Mouse (Mus musculus): ENCODE measurements around the gene Wipf1. TPM values are rescaled to one million over a fixed set of nuclear protein-coding genes. Genes with fewer than 3 reads are reported as not detected.

Gene Wipf1
- total and polyA plus RNA-seq, 2 experiments from 2014 or later, result 1.8 to 2.4 TPM

DNA sequence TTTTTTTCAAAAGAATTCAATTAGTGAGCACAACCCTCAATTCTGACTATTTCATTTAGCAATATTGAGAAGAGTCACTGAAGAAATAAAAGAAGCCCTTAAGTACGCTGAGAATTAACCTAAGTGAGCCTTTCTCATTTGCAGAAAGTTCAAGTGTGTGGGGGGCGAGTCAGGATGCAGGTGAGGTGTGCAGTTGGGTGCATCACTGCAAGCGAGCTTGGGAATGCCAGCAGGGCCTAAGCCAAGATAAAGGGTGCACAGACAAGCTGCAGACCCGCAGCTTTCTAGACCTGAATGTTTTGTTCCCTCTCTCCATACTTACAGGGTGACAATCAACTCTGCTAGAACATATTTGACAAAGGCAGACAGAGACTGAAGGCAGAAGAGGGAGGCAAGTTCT, 75.3 kb downstream of the Wipf1 start:
- no peak for ATAC-seq (ENCODE audit: low FRiP score)
- H3K4me3 ChIP-seq (ENCODE audit: low read depth, low read length), result no peak overlapping the region
- DNase-seq (ENCODE audit: low spot score), result no peak
- no peak overlapping the region for H3K4me2 ChIP-seq (ENCODE audit: low read depth, low read length, poor library complexity, severe bottlenecking)
- no peak overlapping the region for H3K9ac ChIP-seq (replicated peaks; ENCODE audit: low read length, poor library complexity, severe bottlenecking)
- no peaks in the 10 kb centered on the region for H3K9me3 ChIP-seq (ENCODE audit: low read length)
- no peaks in the 10 kb centered on the region; the same call in 1 of the 2 replicates for H3K4me1 ChIP-seq (ENCODE audit: insufficient read depth, low read length)
- WGBS, result 86% methylated on average over 4 of the region's 4 CpGs
- no peaks in the 10 kb centered on the region for H3K27me3 ChIP-seq (ENCODE audit: insufficient read depth, low read length)
- no peak overlapping the region for H3K27ac ChIP-seq (ENCODE audit: low read depth, low read length)
- no peaks in the 10 kb centered on the region for H3K36me3 ChIP-seq (ENCODE audit: insufficient read depth, low read length)
- TF ChIP-seq CTCF (IDR thresholded peaks at IDR 0.05), result no peak

DNA sequence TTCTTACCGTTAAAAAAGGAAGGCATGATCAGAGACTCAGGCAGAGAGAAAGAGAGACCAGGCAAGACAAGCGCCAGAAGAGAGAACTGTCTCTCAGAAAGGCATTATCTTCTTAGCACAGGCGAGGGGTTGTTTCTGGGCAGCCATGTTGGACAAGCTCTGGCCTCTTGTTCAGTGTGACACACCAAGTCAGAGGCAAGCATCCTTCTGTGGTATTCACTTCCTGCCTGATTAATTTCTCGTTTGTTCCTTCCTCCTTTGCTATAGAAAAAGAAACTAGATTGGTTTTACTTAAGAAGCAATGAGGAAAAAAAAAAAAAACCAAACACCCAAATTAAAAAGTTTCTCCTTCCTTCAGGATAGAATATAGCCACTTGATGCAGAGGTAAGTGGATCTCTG, 75.8 kb downstream of the Wipf1 start:
- no peak overlapping the region for H3K27ac ChIP-seq (ENCODE audit: low read depth, low read length)
- DNase-seq (ENCODE audit: low spot score) (no peak), ATAC-seq (ENCODE audit: low FRiP score) (no peak)
- H3K9ac ChIP-seq (replicated peaks; ENCODE audit: low read length, poor library complexity, severe bottlenecking), result no peak overlapping the region
- 65% methylated on average over 4 of the region's 4 CpGs for WGBS
- TF ChIP-seq CTCF (IDR thresholded peaks at IDR 0.05), result no peak
- no peaks in the 10 kb centered on the region; the same call in 1 of the 2 replicates for H3K4me1 ChIP-seq (ENCODE audit: insufficient read depth, low read length)
- no peak overlapping the region for H3K4me2 ChIP-seq (ENCODE audit: low read depth, low read length, poor library complexity, severe bottlenecking)
- H3K9me3 ChIP-seq (ENCODE audit: low read length), result no peaks in the 10 kb centered on the region
- H3K4me3 ChIP-seq (ENCODE audit: low read depth, low read length), result no peak overlapping the region
- H3K36me3 ChIP-seq (ENCODE audit: insufficient read depth, low read length), result no peaks in the 10 kb centered on the region
- H3K27me3 ChIP-seq (ENCODE audit: insufficient read depth, low read length), result no peaks in the 10 kb centered on the region

DNA sequence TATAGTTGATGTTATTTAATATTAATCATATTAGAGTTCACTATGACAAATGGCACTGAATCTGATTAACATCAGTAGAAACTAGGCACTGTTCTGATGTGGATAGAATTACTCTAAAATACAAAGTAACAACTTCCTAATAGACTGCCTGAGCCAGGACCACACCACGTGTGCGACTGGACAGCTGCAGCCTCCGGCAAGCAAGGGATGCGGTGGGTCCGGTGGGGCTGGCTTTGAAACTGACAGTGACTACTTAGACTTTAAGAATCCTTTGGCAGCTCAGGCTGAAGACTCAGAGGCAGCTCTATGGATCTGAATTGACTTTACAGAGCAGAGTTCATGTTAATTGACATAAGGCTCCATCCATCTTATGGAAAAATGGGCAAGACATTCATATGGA, 76.4 kb downstream of the Wipf1 start:
- no peak for TF ChIP-seq CTCF (IDR thresholded peaks at IDR 0.05)
- Histone ChIP-seq H3K4me3 (ENCODE audit: low read depth, low read length) (no peak overlapping the region), H3K27me3 (ENCODE audit: insufficient read depth, low read length) (no peaks in the 10 kb centered on the region), H3K9me3 (ENCODE audit: low read length) (no peaks in the 10 kb centered on the region), H3K9ac (replicated peaks; ENCODE audit: low read length, poor library complexity, severe bottlenecking) (no peak overlapping the region), H3K4me2 (ENCODE audit: low read depth, low read length, poor library complexity, severe bottlenecking) (no peak overlapping the region), H3K4me1 (ENCODE audit: insufficient read depth, low read length) (no peaks in the 10 kb centered on the region; the same call in 1 of the 2 replicates), H3K27ac (ENCODE audit: low read depth, low read length) (no peak overlapping the region), H3K36me3 (ENCODE audit: insufficient read depth, low read length) (no peaks in the 10 kb centered on the region)
- 62% methylated on average over 5 of the region's 5 CpGs for WGBS
- ATAC-seq (ENCODE audit: low FRiP score) (no peak), DNase-seq (ENCODE audit: low spot score) (no peak)

DNA sequence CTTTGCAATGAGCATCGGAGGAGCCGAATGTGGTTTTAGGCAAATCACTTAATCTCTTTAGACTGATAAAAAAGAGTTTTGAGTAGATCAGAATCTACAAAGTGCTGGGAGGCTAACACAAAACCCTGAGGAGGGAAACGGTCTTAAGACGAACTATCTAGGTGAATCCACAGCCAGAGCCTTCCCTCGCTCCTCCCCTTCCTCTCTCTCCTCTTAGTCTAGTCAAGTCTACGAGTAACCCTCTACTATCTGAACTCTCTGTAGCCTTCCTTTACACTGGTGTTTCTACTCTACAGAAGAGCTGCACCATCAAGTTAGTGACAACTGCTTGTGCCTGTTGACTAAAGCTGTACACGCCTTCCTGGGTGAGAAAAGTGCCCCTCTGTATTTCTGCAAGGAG, 77.0 kb downstream of the Wipf1 start:
- no peak overlapping the region for H3K4me3 ChIP-seq (ENCODE audit: low read depth, low read length)
- no peak overlapping the region for H3K27ac ChIP-seq (ENCODE audit: low read depth, low read length)
- 57% methylated on average over 7 of the region's 7 CpGs for WGBS
- no peak overlapping the region for H3K4me2 ChIP-seq (ENCODE audit: low read depth, low read length, poor library complexity, severe bottlenecking)
- H3K9me3 ChIP-seq (ENCODE audit: low read length), result no peaks in the 10 kb centered on the region
- H3K27me3 ChIP-seq (ENCODE audit: insufficient read depth, low read length), result no peaks in the 10 kb centered on the region
- H3K9ac ChIP-seq (replicated peaks; ENCODE audit: low read length, poor library complexity, severe bottlenecking), result no peak overlapping the region
- no peaks in the 10 kb centered on the region; the same call in 1 of the 2 replicates for H3K4me1 ChIP-seq (ENCODE audit: insufficient read depth, low read length)
- TF ChIP-seq CTCF (IDR thresholded peaks at IDR 0.05), result no peak
- no peak for DNase-seq (ENCODE audit: low spot score)
- H3K36me3 ChIP-seq (ENCODE audit: insufficient read depth, low read length), result no peaks in the 10 kb centered on the region
- no peak for ATAC-seq (ENCODE audit: low FRiP score)

DNA sequence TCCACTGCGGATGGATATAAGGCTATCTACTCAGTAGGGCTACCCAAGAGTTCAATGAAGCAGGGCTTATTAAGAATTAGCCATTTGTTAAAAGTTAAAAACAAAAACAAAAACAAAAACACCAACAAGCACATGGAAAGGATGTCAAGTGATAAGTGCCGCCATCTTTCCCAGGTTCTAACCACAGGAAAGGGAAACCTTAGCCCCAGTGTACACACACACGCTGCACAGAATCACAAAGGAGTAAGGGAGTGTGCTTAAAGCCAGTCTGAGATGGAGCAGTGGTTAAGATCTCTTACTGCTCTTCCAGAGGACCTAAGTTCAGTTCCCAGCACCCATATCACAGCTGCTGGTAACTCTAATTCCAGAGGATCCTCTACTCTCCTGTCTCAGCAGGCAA, 78.0 kb downstream of the Wipf1 start:
- ATAC-seq (ENCODE audit: low FRiP score) (no peak), DNase-seq (ENCODE audit: low spot score) (no peak)
- H3K4me3 ChIP-seq (ENCODE audit: low read depth, low read length), result no peak overlapping the region
- no peak overlapping the region for H3K9ac ChIP-seq (replicated peaks; ENCODE audit: low read length, poor library complexity, severe bottlenecking)
- no peaks in the 10 kb centered on the region for H3K27me3 ChIP-seq (ENCODE audit: insufficient read depth, low read length)
- H3K36me3 ChIP-seq (ENCODE audit: insufficient read depth, low read length), result no peaks in the 10 kb centered on the region
- no peak for TF ChIP-seq CTCF (IDR thresholded peaks at IDR 0.05)
- no peaks in the 10 kb centered on the region for H3K9me3 ChIP-seq (ENCODE audit: low read length)
- WGBS, result 99% methylated on average over 3 of the region's 3 CpGs
- H3K27ac ChIP-seq (ENCODE audit: low read depth, low read length), result no peak overlapping the region
- H3K4me2 ChIP-seq (ENCODE audit: low read depth, low read length, poor library complexity, severe bottlenecking), result no peak overlapping the region
- H3K4me1 ChIP-seq (ENCODE audit: insufficient read depth, low read length), result no peaks in the 10 kb centered on the region; the same call in 1 of the 2 replicates

DNA sequence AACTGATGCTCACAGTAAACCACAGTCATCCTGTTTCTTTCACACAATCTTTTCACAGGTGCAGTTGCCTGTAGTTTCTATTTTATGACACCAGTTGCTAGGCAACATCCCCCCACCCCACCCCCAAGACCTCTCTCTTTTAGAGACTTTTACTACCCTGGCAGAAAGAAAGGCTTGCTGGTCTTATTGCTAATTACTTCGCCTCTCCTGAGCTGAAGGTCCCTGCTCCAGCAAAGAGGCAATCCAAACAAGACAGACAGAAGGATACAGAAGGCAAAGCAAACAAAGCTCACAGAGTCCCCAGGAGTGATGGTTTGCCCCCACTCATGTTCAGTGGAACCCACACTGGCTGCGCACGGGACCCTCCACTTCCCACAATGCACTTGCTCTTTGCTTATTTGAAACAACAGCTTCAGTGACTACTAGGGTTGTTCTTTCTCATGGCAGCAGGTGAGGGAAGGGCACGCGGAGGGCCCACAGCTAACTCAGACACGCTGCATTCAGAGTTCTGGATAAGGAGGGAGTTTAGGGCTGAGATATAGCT, 79.3 kb downstream of the Wipf1 start:
- Histone ChIP-seq H3K9ac (replicated peaks; ENCODE audit: low read length, poor library complexity, severe bottlenecking) (no peak overlapping the region), H3K27me3 (ENCODE audit: insufficient read depth, low read length) (no peaks in the 10 kb centered on the region), H3K4me1 (ENCODE audit: insufficient read depth, low read length) (no peaks in the 10 kb centered on the region; the same call in 1 of the 2 replicates), H3K36me3 (ENCODE audit: insufficient read depth, low read length) (no peaks in the 10 kb centered on the region), H3K27ac (ENCODE audit: low read depth, low read length) (no peak overlapping the region), H3K9me3 (ENCODE audit: low read length) (no peaks in the 10 kb centered on the region), H3K4me2 (ENCODE audit: low read depth, low read length, poor library complexity, severe bottlenecking) (no peak overlapping the region), H3K4me3 (ENCODE audit: low read depth, low read length) (no peak overlapping the region)
- ATAC-seq (ENCODE audit: low FRiP score), result no peak
- 72% methylated on average over 6 of the region's 6 CpGs for WGBS
- TF ChIP-seq CTCF (IDR thresholded peaks at IDR 0.05), result no peak
- DNase-seq (ENCODE audit: low spot score), result no peak
